Mouse (Mus musculus): Measurements from ENCODE around the gene Fetub. TPM values are rescaled to one million over a fixed set of nuclear protein-coding genes. Genes with fewer than 3 reads are reported as not detected.

The Fetub gene
- total and polyA plus RNA-seq, 3 experiments, result 0.96 TPM; not detected in 2

GRCm38 (mm10) chr16:22921761-22922160, 3.6 kb downstream of the Fetub start (continued):
- TF ChIP-seq POLR2AphosphoS5 (IDR thresholded peaks at IDR 0.05; ENCODE audit: borderline replicate concordance, low read depth, low read length) (no peak), CTCF (IDR thresholded peaks at IDR 0.05 in 2 of 3, conservative IDR thresholded peaks at IDR 0.05 in 1 of 3; ENCODE audit: control insufficient read depth in 1 of 3, insufficient read depth in 1 of 3, low read depth in 2 of 3, low read length in 3 of 3, poor library complexity in 1 of 3, severe bottlenecking in 1 of 3) (no peak), MAX (IDR thresholded peaks at IDR 0.05; ENCODE audit: low read length) (no peak), TBP (IDR thresholded peaks at IDR 0.05; ENCODE audit: low read depth, low read length) (no peak), JUND (IDR thresholded peaks at IDR 0.05; ENCODE audit: low read depth, low read length) (no peak), POLR2AphosphoS2 (IDR thresholded peaks at IDR 0.05; ENCODE audit: low read length) (no peak)

- H3K79me2 ChIP-seq (ENCODE audit: control insufficient read depth, insufficient read depth, low read length, poor library complexity), result no peaks in the 10 kb centered on the region
- no peaks in the 10 kb centered on the region for H3K27me3 ChIP-seq (ENCODE audit: control insufficient read depth in 1 of 2, insufficient read depth in 2 of 2, low read length in 2 of 2)
- DNase-seq (ENCODE audit: low read depth, low spot score), result no peak
- H3K4me1 ChIP-seq (ENCODE audit: control insufficient read depth in 1 of 2, insufficient read depth in 2 of 2, low read length in 2 of 2), result peaks cover 0 to 5% of the 10 kb centered on the region in 2 experiments; a peak in 2 of 4 replicates
- H3K4me3 ChIP-seq (ENCODE audit: control insufficient read depth in 1 of 2, insufficient read depth in 1 of 2, low read depth in 2 of 2, low read length in 2 of 2), result no peak overlapping the region
- no peak overlapping the region for H3K9ac ChIP-seq (ENCODE audit: control insufficient read depth, low read depth, low read length, poor library complexity, severe bottlenecking)
- no peaks in the 10 kb centered on the region for H3K9me3 ChIP-seq (replicated peaks; ENCODE audit: insufficient read depth, low read length)
- H3K27ac ChIP-seq (ENCODE audit: control insufficient read depth, low read depth, low read length), result no peak overlapping the region
- TF ChIP-seq E2F4 (IDR thresholded peaks at IDR 0.05; ENCODE audit: borderline replicate concordance, low read depth, low read length), result no peak
- TF ChIP-seq NELFE (IDR thresholded peaks at IDR 0.05; ENCODE audit: low read depth, low read length), result no peak
- H3K36me3 ChIP-seq (ENCODE audit: control insufficient read depth in 1 of 2, insufficient read depth in 2 of 2, low read length in 2 of 2), result peaks cover 0 to 2% of the 10 kb centered on the region in 2 experiments; a peak in 2 of 4 replicates
Observed at GRCm38 (mm10) chr16:22922433-22922832, 4.3 kb downstream of the Fetub start.

DNA sequence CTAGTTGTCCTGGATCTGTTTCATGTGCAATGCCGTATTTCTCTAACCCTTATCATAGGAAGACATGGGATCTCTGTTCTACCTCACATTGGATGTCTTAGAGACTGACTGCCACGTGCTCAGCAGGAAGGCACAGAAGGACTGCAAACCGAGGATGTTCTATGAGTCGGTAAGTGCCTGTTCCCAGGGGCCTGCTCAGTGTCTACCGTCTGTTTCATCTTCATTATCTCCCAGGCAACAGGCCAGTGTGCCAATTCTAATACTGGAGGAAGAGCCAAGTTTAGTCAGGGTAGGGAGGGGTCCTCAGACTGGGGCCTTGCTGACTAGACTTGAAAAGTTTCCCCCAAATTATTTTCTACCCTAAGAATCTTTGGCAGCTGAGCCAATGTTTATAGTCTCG, 11.4 kb downstream of the Fetub start:
- Histone ChIP-seq H3K9me3 (replicated peaks; ENCODE audit: insufficient read depth, low read length) (no peaks in the 10 kb centered on the region), H3K9ac (ENCODE audit: control insufficient read depth, low read depth, low read length, poor library complexity, severe bottlenecking) (no peak overlapping the region), H3K27ac (ENCODE audit: control insufficient read depth, low read depth, low read length) (no peak overlapping the region), H3K4me1 (ENCODE audit: control insufficient read depth in 1 of 2, insufficient read depth in 2 of 2, low read length in 2 of 2) (no peaks in the 10 kb centered on the region), H3K36me3 (ENCODE audit: control insufficient read depth in 1 of 2, insufficient read depth in 2 of 2, low read length in 2 of 2) (no peaks in the 10 kb centered on the region), H3K79me2 (ENCODE audit: control insufficient read depth, insufficient read depth, low read length, poor library complexity) (no peaks in the 10 kb centered on the region), H3K4me3 (ENCODE audit: control insufficient read depth in 1 of 2, insufficient read depth in 1 of 2, low read depth in 2 of 2, low read length in 2 of 2) (no peak overlapping the region), H3K27me3 (ENCODE audit: control insufficient read depth in 1 of 2, insufficient read depth in 2 of 2, low read length in 2 of 2) (no peaks in the 10 kb centered on the region)
- TF ChIP-seq TCF12 (IDR thresholded peaks at IDR 0.05; ENCODE audit: low read depth, low read length), result no peak
- no peak for TF ChIP-seq MAZ (IDR thresholded peaks at IDR 0.05; ENCODE audit: low read depth, low read length)
- no peak for TF ChIP-seq USF2 (IDR thresholded peaks at IDR 0.05; ENCODE audit: borderline replicate concordance in 1 of 2, insufficient read depth in 1 of 2, low read depth in 1 of 2, low read length in 2 of 2)
- no peak for TF ChIP-seq MAFK (IDR thresholded peaks at IDR 0.05; ENCODE audit: borderline replicate concordance, low read depth, low read length)
- TF ChIP-seq CHD2 (IDR thresholded peaks at IDR 0.05; ENCODE audit: low read length), result no peak
- no peak for TF ChIP-seq MXI1 (IDR thresholded peaks at IDR 0.05; ENCODE audit: low read depth, low read length)
- no peak for TF ChIP-seq SIN3A (IDR thresholded peaks at IDR 0.05; ENCODE audit: low read length)
- no peak for TF ChIP-seq BHLHE40 (IDR thresholded peaks at IDR 0.05; ENCODE audit: borderline replicate concordance, low read depth, low read length)
- TF ChIP-seq GATA1 (IDR thresholded peaks at IDR 0.05; ENCODE audit: low read depth, low read length), result no peak
- TF ChIP-seq KAT2A (conservative IDR thresholded peaks at IDR 0.05; ENCODE audit: low read depth, low read length), result no peak
- TF ChIP-seq NRF1 (IDR thresholded peaks at IDR 0.05; ENCODE audit: insufficient read depth, low read depth, low read length, poor library complexity, severe bottlenecking), result no peak
- TF ChIP-seq POLR2AphosphoS2 (IDR thresholded peaks at IDR 0.05; ENCODE audit: low read length), result no peak
- no peak for TF ChIP-seq CHD1 (IDR thresholded peaks at IDR 0.05; ENCODE audit: low read depth, low read length)
- no peak for TF ChIP-seq MYB (IDR thresholded peaks at IDR 0.05; ENCODE audit: low read depth, low read length)
- TF ChIP-seq NELFE (IDR thresholded peaks at IDR 0.05; ENCODE audit: low read depth, low read length), result no peak
- no peak for TF ChIP-seq TBP (IDR thresholded peaks at IDR 0.05; ENCODE audit: low read depth, low read length)
- TF ChIP-seq UBTF (IDR thresholded peaks at IDR 0.05; ENCODE audit: borderline replicate concordance, insufficient read depth, low read depth, low read length), result no peak
- TF ChIP-seq MYC (IDR thresholded peaks at IDR 0.05; ENCODE audit: low read depth, low read length), result no peak
- no peak for TF ChIP-seq EP300 (IDR thresholded peaks at IDR 0.05; ENCODE audit: low read depth in 1 of 2, low read length in 2 of 2)
- no peak for TF ChIP-seq HCFC1 (IDR thresholded peaks at IDR 0.05; ENCODE audit: low read depth, low read length)
- DNase-seq (ENCODE audit: low read depth, low spot score), result no peak
